Mouse (Mus musculus) lung, postnatal 10 days (tissue): Measurements from ENCODE around the gene Adh6a.

Experiments used
- DNase-seq: peaks from one replicate; pipeline ENCODE4 v3.0.0; 2021

Adh6a gene

DNA sequence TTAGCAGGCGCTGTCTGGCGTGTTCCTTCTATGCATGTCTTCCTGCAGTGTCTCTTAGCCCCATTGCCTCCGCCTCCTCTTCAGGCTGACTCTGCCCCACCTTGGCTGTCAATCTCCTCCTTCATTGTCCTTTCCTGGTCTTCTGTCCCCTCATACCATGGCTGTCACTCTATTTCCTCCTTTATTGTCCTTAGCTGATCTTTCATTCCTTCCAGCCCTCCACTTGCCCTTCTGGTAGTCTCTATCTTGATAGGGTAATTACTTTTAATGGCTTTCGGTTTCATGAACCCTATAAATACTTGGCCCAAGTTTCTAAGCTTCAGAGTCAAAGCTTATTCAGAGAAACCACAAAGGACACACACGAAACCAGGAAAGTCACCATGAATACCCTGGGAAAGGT lies at the start of gene Adh6a:
Adh6a (plus strand) TSS at position 322 of the 400 bp plus-strand sequence.
- DNase-seq = no peak

DNA sequence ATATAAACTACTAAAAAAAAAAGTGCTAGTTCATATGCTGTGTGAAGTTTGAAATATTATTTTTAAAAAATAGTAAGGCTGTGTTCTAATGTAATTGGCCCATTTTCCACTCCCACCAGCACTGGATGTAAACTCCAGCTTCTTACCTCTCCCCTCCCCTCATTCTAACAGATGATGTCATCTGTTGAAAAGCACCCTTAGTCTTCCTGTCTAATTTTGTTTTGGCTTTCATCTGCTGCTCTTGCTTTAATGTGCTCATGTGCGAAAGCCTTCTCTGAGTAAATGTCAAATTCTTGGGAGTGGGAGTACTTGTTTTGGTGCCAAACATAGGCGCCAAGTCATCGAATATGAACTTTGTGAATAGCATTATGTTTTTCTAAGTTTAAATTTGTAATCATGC lies 48.4 kb upstream of the Adh6a start:
- DNase-seq = no peak

DNA sequence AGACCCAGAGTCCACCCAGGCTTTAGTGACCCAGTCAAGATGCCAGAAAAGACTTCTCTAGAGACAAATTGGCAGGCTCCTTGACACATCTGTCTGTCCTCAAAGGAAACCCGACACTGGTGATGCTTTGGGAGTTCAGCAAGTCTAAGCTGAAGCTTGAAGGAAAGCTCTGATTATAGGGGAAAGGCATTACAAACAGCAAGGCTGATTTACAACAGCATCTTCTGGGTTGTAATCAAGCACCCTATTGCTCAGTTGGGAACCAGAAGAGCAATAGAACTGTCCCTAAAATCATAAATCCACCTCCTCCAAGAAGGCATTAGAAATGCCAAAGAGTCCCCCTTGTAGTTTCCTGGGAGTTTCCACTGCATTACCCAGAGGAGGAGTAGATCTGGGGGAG lies 42.6 kb upstream of the Adh6a start:
- DNase-seq = no peak

DNA sequence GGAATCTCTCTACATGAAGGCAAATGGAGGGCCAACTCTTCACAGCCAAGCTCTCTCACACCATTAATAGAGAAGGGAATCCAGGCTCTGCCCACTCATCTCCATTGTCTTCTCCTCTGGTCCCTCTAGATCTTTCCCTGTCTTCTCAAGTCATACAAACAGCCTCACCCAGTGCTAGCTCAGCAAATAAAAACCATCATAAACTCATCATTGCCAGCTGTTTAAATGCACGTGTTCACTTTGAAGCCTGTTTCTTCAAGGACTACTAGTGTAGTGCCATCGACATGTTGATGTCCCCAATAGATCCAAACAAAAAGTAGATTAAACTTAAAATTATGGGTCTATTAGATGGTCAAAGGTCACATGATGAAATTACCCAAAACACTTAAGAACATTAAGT lies 41.8 kb upstream of the Adh6a start:
- DNase-seq = no peak

DNA sequence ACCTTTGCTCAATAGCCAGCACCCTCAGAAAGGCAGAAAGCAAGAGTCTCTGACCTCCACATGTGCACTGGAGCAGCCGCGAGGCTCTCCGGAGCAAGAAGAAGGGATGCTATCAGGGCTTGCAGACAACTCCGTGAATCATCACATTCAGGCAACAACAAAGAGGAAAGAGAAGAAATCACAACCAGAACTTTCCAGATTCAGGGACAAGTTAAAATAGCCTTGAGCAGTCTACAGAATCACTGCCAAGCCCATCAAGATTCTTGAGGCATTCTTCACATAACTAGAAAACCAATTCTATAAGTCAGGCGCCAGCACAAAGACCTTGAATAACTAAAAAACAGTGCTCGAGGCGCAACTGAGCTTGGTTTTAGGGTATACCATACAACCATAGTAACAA lies 40.0 kb upstream of the Adh6a start:
- DNase-seq = no peak

DNA sequence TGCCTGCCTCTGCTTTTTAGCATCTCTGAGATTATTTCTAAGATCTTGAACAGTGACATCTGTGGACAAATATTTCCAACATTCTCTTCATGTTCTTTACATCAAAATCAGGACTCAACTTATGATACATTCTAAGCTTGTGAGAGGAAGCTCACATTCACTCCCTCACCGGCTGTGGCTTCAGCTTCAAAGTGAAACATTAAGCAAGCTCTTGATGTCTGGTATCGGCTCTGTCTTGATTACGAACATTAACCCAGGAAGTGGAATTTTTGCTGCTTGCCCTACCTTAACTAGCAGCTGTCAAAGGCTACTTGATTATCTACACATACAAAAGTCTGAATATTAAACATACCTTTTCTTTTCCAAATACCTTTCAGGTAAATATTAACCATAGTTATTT lies 38.0 kb upstream of the Adh6a start:
- no peak for DNase-seq

DNA sequence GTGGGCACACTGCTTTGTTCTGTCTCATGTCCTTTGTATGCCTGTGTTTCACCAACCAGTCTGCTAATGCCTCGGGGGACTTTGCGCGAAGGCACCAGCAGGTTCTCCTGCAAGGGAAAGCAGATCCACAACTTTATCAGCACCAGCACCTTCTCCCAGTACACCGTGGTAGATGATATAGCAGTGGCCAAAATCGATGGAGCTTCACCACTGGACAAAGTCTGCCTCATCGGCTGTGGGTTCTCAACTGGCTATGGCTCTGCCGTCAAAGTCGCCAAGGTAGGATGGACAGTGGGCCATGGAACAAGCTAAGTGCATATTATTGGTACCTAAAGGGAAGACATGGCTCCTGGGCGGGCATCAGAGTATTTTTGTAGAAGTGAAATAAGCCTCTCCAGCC lies 30.5 kb upstream of the Adh6a start:
- no peak for DNase-seq

DNA sequence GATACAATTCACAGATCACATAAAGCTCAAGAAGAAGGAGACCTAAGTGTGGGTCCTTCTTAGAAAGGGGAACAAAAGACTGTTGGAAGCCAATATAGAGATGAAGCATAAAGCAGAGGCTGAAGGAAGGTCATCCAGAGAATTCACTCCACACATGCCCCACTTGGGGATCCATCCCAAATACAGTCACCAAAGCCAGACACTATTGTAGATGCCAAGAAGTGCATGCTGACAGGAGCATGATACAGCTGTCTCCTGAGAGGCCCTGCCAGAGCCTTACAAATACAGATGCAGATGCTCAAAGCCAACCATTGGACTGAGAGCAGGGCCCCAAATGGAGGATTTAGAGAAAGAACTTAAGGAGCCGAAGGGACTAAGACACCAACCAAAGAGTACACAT lies 29.3 kb upstream of the Adh6a start:
- peak; percentile 55 for DNase-seq

DNA sequence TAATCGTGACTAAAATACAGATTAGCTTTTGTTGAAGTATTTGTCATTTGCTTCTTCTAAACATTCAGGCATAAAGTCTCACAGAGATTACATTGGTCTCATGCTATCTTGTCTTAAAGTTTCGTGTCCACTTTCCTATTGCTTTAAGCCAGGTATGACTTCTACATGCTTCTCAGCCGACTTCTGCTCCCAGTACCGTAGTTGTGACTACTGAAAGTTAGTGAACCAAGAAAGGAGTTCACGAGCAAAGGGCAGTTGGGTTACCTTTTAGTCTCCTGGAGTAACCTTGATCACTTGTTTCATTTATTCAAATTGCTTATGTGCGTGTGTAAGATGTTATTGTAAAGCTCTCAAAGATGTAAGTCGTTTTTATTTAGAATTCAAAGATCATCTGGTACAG lies 27.1 kb upstream of the Adh6a start:
- DNase-seq = no peak

DNA sequence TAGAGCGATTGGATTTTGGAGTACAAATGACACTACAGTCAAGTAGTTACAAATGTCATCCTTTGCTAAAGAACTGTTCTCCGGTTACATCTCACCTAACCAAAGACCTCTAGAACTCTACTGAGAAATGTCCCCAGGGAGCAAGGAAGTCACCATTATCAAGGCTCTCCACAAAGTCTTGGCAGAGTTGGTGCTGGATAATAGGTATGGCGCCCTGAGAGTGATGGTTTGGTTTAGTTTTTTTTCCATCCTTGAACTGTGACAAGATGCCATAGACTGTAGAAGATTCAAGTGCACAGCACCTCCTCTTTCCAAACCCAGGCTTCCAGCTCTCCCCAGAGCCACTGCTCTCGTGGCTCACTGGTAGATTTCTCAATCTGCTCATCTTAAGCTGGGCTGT lies 25.4 kb upstream of the Adh6a start:
- DNase-seq = no peak

DNA sequence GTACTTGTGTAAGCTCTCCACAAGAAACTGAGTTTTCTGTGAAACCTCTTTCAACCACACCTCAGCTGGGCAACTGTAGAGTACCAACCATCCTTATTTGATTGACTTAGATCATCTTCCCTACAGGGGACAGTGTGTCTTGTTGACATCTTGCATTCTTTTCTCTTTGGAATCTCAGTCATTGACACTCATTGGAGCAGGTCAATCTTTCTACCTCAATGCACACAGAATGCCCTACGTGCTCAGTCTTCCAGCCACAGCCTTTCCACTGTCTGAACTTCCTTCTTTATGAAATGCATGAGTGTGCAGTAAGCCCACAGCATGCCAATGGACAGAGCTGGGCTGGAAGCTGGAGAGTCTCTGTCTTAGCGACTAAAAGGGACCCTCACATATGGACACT lies 22.4 kb upstream of the Adh6a start:
- no peak for DNase-seq

DNA sequence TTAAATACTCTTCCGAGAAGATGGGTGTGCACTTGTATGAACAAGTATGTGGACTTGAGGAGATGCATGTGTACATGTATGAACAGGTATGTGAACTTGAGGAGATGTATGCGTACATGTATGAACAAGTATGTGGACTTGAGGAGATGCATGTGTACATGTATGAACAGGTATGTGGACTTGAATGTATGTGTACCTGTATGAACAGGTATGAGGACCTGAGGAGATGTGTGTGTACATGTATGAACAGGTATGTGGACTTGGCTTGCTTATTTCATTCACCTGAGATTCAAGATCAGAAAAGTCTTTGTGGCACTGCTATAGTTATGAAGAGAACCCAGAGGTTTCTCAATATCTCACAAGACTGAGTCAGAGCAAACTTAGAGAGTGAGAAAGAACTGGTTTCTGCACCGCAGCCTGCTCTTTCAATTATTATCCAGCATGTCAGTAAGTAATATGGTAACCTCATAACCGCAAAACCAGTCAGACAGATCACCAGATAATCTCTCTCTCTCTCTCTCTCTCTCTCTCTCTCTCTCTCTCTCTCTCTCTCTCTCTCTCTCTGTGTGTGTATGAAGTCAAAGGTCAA lies 21.5 kb upstream of the Adh6a start:
- no peak for DNase-seq

DNA sequence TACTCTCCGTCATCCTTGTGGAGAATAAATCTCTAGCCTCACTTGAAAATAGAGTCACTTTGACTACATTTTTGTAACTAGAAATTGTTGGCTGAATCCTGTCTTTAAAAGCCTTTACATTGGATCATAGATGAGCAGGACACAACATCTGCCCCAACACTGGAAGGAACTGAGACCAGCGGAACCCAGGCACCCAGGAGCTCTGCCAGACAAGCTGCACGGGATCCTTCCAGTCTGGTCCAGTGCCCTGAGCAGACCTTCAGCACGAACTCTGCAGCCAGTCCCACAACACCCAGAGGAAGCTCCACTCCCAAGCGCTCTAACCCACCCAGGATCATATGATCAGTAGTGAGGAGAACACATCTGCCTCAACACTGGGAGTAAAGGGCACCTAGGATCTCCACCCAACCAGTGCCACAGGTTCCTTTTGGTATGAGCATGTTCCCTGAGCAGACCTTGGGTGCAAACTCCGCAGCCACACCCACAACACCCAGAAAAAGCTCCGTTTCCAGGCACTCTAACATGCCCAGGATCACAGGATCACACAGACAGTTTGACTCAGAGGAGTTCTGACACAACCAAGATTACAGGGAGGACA lies 19.7 kb upstream of the Adh6a start:
- peak; percentile 43 for DNase-seq

DNA sequence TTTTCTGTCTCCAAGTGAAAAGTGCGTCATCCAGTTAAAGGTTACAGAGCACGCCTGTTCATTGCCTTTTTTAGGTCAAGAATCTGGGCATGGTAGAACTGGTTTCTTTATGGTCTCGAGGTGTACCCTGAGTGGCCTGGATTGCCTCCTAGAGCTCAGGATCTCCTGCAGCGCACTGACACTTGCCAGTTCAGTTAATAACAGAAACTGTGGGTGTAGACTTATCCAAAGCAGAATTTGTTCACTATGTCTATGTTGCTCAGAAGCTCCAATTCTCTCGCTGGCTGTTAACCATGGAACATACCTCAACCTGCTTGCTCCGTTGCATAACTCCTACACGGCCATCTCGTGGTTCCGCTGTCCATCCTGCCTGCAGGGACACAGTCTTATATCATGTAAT lies 13.0 kb upstream of the Adh6a start:
- no peak for DNase-seq

DNA sequence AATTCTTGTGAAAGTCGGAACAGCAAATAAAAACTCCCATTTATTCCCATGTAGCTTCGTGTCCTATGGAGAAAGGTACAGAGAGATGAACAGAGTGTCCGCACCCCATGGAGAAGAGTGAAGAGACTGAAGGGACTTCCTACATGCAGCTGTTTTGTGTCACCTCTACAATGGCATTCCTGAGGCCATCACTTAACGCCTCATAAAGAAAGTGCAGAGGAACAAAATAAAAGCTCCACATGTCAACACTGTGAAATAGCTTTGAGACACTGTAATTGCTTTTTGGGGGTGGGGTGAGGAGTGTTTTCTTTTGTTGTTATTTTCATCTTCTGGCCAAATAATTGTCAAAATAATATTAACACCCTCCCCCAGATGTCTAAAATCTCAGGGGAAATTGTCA lies 10.4 kb upstream of the Adh6a start:
- peak; percentile 42 for DNase-seq

DNA sequence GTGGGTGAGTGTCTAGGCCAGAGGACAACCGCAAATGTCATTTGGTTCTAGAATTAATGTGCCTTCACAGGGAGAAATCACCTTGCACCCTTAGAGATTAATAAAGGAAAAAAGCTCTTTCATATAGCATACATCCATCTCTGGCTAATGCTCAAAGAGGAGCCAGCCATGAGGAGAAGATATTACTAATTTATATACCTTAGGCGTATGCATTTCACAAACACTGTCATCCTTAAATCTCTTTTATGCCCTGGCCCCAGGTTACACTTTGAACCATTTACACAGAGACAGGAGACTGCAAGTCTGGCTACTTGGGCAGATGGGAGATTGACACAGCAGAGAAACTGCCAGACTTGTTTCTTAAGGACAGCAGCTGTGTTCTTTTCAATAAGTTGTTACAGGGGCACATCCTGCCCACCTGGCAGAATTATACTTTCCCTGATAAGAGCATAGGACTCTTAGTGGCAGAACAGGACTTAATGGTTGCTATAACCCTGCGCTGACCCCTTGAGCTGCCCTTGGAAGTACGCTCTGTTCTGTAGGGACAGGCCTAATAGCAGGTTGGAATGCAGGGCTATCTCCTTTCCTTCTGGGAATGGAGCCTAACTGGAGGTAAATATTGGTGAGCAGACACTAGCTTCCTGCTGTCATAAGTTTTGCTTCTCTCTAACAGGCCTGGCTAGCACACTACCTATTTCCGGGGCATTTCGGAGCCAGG lies 9.2 kb upstream of the Adh6a start:
- no peak for DNase-seq

DNA sequence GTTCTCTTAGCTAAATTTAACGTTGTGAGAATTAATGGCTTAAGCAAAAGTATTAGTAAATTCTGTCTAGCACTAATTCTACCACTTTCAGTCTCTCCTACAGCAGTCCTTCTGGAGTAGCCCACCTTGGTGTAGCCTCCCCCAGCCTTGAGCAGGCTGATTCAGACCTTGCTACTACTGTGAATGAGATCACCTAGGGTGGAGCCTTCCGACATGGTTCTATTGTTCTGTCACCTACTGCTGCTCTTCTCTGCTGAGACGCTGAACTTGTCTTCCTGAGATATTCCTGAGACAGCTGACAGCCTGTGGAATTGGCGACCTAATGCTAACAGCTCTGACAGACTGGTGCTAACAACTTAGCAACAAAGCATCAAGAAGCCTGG lies 8.6 kb upstream of the Adh6a start:
- no peak for DNase-seq

DNA sequence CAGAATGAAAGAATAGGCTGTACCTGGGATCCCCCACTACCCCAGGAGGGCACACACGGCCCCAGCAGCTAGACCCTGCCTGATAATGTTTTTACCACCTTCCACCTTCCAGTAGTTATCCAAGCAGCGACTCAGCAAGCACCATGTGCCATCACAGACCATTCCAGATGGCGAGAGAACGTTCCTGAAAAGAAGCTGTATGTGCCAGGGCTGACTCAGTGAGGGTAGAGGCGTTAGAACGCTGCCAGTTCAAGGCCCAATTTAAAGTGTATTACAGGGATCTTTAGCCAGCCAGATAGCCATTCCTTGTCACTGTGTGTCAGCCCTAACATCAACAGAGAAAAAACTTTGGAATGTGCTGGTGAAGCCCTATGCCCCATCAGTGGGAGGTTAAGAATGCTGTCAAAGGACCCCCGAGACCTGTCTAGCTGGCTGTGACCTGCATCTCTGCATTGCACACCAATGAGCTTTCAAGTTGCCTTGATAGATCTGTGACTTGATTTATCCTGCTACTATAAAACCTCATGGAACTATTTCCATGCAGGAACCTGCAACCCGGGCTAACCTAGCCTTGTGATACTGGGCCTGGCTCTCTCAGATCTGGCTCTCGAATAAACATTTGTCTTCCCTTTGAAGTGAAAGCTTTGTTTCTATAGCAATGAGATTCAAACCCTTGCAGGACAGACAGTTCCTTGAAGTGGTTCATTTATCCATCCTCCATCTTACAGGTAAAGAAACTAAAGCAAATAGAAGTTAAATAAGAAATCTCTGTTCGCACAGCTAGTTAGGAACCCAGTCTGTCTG lies 7.4 kb upstream of the Adh6a start:
- DNase-seq = no peak

DNA sequence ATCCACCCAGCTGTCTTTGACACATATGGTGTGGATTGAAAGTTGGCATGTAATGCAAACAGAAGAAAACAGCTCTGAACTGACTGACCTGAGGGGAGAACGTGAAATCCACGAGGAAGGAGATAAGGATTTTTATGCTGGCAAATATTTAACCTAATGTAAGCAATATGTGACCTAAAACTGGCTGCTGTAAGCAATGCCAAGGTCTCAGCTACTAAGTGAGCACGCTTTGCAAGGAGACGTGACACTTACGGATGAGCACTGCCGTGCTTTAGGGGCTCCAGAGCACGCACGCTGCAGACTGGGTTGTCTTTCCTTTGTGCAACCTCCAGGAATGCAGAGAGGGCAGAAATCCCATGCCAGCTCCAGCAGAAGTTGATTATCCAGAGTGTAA lies 6.8 kb upstream of the Adh6a start:
- DNase-seq = no peak

DNA sequence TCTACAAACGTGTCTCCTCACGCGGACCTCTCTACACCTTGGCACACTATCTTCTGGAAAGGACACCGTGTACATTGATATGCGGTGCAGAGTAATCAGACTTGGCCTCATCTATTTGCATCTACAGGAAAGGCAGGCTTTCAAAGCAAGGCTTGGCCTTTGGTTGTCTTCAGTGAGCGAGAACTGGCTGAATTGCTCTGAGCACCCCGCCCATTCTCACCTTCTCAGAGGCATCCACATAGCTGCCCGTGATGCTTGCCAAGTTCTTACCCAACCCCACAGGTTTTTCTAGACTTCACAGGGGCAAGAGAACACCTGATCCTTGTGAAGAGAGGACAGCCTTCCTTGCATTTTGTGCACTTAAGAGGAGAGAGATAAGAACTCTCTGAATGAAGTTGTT lies 3.2 kb upstream of the Adh6a start:
- no peak for DNase-seq

DNA sequence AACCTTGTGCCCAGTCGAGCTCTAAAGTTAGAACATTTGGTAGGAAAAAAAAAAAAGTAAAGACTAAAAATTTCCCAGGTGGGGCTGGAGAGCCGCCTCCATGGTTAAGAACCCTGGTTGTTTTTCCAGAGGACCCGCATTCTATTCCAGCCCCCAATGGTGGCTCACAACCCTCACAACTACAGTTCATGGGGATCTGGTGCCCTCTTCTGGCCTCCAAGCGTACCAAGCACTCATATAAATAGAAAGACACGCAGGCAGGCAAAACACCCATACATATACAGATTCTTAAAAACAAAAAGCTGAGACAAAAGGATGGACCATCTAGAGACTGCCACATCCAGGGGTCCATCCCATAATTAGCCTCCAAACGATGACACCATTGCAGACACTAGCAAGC lies 2.1 kb upstream of the Adh6a start:
- DNase-seq = no peak

DNA sequence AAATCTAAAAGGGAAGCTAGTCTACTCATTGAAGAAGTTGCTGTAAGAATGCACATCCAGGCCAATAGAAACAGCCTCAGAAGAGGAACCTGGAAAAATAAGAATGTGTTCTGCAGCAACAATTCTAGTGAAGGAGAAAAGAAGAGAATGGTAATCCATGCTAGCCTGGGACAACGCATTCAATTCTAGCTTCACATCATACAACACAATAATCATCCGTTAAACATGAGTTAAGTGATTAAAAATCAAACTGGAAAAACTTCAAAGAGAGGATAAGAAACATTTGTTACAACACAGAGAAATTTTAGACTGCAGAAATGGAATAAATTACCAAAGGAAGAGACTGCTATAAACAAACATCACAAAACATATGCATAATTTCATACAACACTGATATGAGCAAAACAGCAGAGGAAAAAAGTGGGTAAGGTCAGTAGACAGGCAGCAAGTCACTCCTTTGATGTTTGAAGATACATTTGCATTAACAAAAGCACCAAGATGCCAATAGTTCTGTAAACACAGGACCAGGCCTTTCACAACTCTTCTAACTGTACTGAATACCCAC lies 3.9 kb downstream of the Adh6a start:
- no peak for DNase-seq

DNA sequence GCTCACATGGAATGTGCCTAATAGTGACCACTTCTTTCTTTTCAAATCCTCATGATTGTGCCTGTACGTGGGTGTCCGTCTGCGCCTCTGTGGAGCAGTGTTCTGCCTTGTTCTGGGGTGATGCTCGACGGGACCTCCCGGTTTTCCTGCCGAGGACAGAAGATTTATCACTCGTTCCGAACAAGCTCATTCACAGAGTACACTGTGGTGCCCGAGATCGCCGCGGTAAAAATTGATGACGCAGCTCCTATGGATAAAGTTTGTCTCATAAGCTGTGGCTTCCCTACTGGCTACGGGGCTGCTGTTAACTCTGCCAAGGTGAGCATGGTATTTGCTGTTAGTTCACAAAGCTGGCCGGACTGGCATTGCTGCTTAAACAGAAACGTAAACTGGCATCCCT lies 11.9 kb downstream of the Adh6a start:
- DNase-seq = no peak

DNA sequence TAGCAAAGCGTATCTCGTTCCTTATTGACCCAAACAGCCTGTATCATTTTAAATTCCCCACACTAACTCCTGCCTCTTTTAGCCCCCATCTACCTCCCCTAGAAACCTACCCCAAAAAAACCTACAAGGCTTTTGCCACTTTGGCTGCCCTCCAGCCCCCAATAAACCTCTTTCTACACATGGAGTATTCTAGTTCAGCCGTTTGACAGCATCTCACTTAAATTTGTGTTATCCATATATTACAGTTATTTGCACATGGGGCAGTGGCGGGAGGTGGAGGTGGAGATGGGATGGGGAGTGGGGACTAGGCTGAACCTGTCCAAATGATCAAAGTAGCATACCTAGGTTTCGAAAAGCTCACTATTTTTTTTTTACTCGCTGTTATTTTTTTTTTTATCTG lies 12.4 kb downstream of the Adh6a start:
- DNase-seq = no peak
